Mouse (Mus musculus): ENCODE data around the gene Ybx2.

DNA sequence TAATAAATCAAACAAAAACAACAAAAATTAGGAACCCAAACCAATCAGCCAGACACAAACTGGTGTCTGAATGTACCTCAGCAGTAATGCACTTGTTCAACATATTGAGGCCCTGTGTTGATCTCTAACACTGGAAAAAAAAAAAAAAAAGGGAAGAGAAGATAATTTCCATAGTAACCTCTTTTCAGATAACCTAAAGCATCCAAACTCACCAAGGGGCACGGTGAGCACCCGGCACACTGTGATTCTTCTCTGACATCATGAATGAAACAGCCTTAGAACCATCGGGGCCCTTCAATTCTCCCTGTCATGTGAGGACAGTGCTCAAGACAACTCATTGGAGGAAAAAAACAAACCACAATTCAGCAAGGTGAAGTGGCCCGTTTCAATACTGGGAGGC lies 5.9 kb upstream of the Ybx2 start:
- TF ChIP-seq CTCF (IDR thresholded peaks at IDR 0.05; ENCODE audit: extremely low read depth, insufficient read depth, low read length) = no peak
- TF ChIP-seq POLR2A (IDR thresholded peaks at IDR 0.05; ENCODE audit: extremely low read depth, insufficient read depth, low read length) = no peak
